Mouse (Mus musculus) spleen, adult 2 months (tissue): ENCODE results near the gene Tnfsf12.

Experiments
- CTCF ChIP-seq: fragments of 200-500 bp; IDR thresholded peaks from 2 replicates; pipeline ENCODE4 v1.5.1; 2011; ENCODE audit warnings: mild to moderate bottlenecking, inconsistent platforms; ENCODE audit not compliant: insufficient read depth, insufficient read length, insufficient replicate concordance; ENCODE audit errors: extremely low read depth
- POLR2A ChIP-seq: fragments of 200-500 bp; IDR thresholded peaks from 2 replicates; pipeline ENCODE4 v1.6.1; 2011; ENCODE audit warnings: low read depth, low read length, inconsistent platforms

GRCm38 (mm10) chr11:69714636-69715329 lies 19.1 kb upstream of the Tnfsf12 start:
- TF ChIP-seq CTCF: no peak
- no peak for TF ChIP-seq POLR2A
